Mouse (Mus musculus): ENCODE measurements around the gene Kif21b. TPM values are rescaled to one million over a fixed set of nuclear protein-coding genes. Genes with fewer than 3 reads are reported as not detected.

Gene Kif21b
- polyA plus RNA-seq, 1 experiment from 2014 or later = 10.6 TPM

DNA sequence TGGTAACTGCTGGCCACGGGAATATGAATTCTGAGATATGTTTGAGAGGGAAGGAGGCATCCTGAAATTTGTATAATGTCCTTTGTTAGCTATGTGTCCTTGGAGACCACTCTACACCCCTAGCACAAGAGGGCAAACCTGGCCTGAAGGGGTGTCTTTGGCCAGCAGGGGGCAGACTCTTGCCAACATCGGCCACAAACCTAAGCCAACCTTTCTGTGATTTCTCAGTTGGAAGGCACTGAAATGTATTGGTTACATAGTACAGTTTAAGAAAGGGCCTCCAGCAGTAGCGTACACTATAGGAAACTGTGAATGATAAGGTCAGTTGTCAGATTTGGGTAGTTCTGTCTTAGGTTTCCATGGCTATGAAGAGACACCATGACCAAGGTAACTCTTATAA lies 15.0 kb upstream of the Kif21b start:
- 31% methylated on average over 3 of the region's 3 CpGs for WGBS
- Histone ChIP-seq H3K4me3 (replicated peaks) (no peak overlapping the region), H3K27me3 (peaks cover 3% of the 10 kb centered on the region; the same call in 1 of the 2 replicates), H3K4me2 (no peak overlapping the region), H3K9ac (replicated peaks) (no peak overlapping the region), H3K27ac (no peak overlapping the region), H3K9me3 (no peaks in the 10 kb centered on the region), H3K4me1 (replicated peaks) (peaks cover 29% of the 10 kb centered on the region), H3K36me3 (no peaks in the 10 kb centered on the region)
- ATAC-seq (ENCODE audit: insufficient number of reproducible peaks, insufficient read depth, low FRiP score, low TSS enrichment, low read depth) = no peak

DNA sequence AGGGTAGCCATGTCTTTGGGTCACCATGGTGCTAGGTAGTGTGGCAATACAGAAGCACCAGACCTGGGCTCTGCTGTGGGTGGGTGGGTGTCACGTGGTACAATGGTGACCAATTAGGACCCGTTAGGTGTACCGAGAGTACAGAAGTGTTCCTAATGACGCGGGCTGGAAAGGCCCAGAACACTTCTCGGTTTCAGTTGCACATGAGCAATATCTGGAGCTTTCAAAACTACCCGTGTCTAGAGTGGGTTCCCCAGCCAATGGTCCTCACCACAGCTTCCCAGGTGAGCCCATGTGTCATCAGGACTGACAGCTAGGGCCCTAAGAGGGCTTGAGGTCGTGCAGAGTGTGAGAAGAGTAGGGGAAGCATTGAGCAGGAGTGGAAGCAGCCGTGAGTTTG lies 14.1 kb upstream of the Kif21b start:
- Histone ChIP-seq H3K27ac (no peak overlapping the region), H3K4me3 (replicated peaks) (no peak overlapping the region), H3K4me1 (replicated peaks) (peaks cover 29% of the 10 kb centered on the region), H3K27me3 (peaks cover 3% of the 10 kb centered on the region; the same call in 1 of the 2 replicates), H3K36me3 (no peaks in the 10 kb centered on the region), H3K9me3 (no peaks in the 10 kb centered on the region), H3K4me2 (no peak overlapping the region), H3K9ac (replicated peaks) (no peak overlapping the region)
- 82% methylated on average over 9 of the region's 9 CpGs for WGBS
- no peak for ATAC-seq (ENCODE audit: insufficient number of reproducible peaks, insufficient read depth, low FRiP score, low TSS enrichment, low read depth)

DNA sequence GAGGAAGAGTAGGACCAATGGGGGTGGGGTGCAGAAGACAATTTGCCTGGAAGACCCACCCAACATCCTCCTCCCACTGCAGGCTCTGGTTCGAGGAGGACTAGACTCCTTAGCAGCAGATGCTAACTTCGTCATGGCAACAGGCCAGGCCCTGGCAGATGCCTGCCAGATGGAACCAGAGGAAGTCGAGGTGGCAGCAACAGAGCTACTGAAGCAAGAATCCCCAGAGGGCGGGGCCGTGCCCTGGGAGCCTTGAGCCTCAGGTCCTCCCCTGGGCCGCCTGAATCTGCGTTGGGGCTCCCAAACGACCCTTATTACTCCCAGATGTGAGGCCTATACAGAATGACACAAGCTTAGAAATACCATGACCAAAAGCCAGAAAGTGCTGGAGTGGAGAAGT lies 12.3 kb upstream of the Kif21b start:
- H3K27me3 ChIP-seq = peaks cover 3% of the 10 kb centered on the region; the same call in 1 of the 2 replicates
- no peaks in the 10 kb centered on the region for H3K36me3 ChIP-seq
- peak overlapping the region; percentile 74; the same call in 1 of the 2 replicates for H3K27ac ChIP-seq
- no peak overlapping the region for H3K4me3 ChIP-seq (replicated peaks)
- 18% methylated on average over 8 of the region's 8 CpGs for WGBS
- peaks cover 29% of the 10 kb centered on the region for H3K4me1 ChIP-seq (replicated peaks)
- no peak; the same call in 1 of the 2 replicates for ATAC-seq (ENCODE audit: insufficient number of reproducible peaks, insufficient read depth, low FRiP score, low TSS enrichment, low read depth)
- no peak overlapping the region for H3K9ac ChIP-seq (replicated peaks)
- H3K4me2 ChIP-seq = no peak overlapping the region
- no peaks in the 10 kb centered on the region for H3K9me3 ChIP-seq

DNA sequence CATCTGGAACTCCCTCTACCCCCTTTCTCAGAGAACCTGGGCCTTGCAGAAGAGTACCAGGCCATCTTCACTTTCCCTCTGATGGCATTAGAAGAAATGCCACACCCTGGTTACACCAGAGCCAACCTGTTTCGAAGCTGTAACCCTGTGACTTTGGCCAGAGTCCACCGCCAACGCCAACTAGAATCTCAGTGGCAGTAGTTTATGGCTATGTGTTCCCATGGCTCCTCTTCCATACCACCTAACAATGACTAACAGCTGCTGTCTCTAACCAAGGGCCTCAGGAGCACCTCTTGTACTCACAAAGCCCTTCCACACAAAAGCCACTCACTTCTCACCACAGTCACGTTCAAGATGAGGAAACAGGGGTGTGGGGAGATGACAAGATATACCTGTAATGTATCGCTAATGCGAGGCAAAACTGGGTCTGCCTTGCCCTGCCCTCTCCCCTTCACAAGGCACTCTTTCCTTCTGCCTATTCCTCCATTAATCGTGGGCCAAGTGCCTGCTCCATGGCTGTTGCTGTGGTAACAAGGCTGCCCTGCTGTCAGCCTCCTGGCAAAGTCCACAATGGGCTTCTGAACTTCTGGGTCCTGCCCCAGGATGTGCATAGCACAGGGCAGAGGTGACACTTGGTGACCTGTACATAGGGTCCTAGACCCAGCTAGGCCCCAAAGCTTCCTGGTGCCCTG lies 11.5 kb upstream of the Kif21b start:
- H3K4me2 ChIP-seq = no peak overlapping the region
- 0 out of 2 replicates have a peak overlapping the region, but pooled peaks have one; percentile 9 for H3K9ac ChIP-seq (replicated peaks)
- H3K4me3 ChIP-seq (replicated peaks) = no peak overlapping the region
- peaks cover 3% of the 10 kb centered on the region; the same call in 1 of the 2 replicates for H3K27me3 ChIP-seq
- peaks cover 29% of the 10 kb centered on the region for H3K4me1 ChIP-seq (replicated peaks)
- no peaks in the 10 kb centered on the region for H3K9me3 ChIP-seq
- WGBS = 77% methylated on average over 7 of the region's 7 CpGs
- H3K27ac ChIP-seq = 0 out of 2 replicates have a peak overlapping the region, but pooled peaks have one; percentile 74
- no peaks in the 10 kb centered on the region for H3K36me3 ChIP-seq
- ATAC-seq (ENCODE audit: insufficient number of reproducible peaks, insufficient read depth, low FRiP score, low TSS enrichment, low read depth) = no peak

DNA sequence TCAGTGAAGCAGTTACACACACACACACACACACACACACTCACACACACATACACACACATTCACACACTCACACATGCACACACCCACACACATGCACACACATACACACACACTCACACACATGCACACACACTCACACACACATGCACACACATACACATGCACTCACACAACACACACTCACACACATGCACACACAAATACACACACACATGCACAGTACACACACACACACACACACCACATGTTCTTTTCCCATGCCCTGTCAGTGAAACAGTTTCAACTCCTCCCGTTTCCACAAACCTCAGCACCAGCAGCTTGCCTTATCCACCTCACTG lies 11.0 kb upstream of the Kif21b start:
- peaks cover 29% of the 10 kb centered on the region for H3K4me1 ChIP-seq (replicated peaks)
- no peak overlapping the region for H3K4me2 ChIP-seq
- no peaks in the 10 kb centered on the region for H3K9me3 ChIP-seq
- H3K27me3 ChIP-seq = peaks cover under 1% of the 10 kb centered on the region; the same call in 1 of the 2 replicates
- H3K9ac ChIP-seq (replicated peaks) = 0 out of 2 replicates have a peak overlapping the region, but pooled peaks have one; percentile 9
- no peak for ATAC-seq (ENCODE audit: insufficient number of reproducible peaks, insufficient read depth, low FRiP score, low TSS enrichment, low read depth)
- no peak overlapping the region for H3K27ac ChIP-seq
- H3K36me3 ChIP-seq = no peaks in the 10 kb centered on the region
- 85% methylated on average over 1 of the region's 1 CpGs for WGBS
- H3K4me3 ChIP-seq (replicated peaks) = no peak overlapping the region

DNA sequence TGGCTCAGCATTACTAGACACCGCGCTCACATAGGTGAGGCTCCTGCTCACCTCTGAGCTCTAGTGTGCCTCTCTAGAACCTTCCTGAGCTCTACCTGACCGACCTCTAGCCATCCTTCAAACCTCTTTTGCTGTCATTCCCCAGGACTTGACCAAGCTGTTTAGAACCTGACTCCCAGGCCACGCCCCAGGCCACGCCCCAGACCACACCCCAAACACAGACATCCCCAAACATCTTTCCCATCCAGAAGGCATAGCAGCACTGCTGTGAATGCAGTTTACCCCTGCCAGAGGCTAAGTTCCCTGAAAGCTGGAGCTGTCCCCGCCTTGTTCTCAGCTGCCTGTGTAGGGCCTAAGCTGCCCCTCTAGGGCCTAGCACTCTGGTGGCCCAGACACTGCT lies 10.4 kb upstream of the Kif21b start:
- Histone ChIP-seq H3K36me3 (no peaks in the 10 kb centered on the region), H3K9me3 (no peaks in the 10 kb centered on the region), H3K4me2 (no peak overlapping the region), H3K9ac (replicated peaks) (no peak overlapping the region), H3K27ac (no peak overlapping the region), H3K4me3 (replicated peaks) (no peak overlapping the region), H3K4me1 (replicated peaks) (peaks cover 29% of the 10 kb centered on the region), H3K27me3 (no peaks in the 10 kb centered on the region; the same call in 1 of the 2 replicates)
- no peak for ATAC-seq (ENCODE audit: insufficient number of reproducible peaks, insufficient read depth, low FRiP score, low TSS enrichment, low read depth)
- WGBS = 49% methylated on average over 6 of the region's 6 CpGs

DNA sequence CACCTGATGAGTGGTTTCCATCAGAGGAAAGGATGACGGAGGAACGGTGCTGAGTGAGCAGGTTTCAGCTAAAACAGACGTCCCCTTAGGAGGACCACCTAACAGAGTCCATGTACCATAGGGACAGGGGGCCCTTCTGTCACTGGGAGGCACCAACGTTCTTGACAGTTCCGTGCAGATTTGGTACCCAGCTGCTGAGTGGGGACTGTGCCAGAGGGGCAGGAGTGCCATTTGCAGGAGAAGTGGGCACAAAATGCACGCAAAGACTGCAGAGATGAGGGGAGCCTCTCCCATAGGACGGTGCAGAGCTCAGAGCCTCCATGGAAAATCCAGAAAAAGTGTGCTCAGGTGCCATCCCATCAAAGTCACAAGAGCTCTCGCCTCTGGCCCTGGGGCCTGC lies 9.2 kb upstream of the Kif21b start:
- Histone ChIP-seq H3K27ac (no peak overlapping the region), H3K4me3 (replicated peaks) (no peak overlapping the region), H3K9me3 (no peaks in the 10 kb centered on the region), H3K27me3 (no peaks in the 10 kb centered on the region; the same call in 1 of the 2 replicates), H3K4me2 (no peak overlapping the region), H3K36me3 (no peaks in the 10 kb centered on the region), H3K4me1 (replicated peaks) (peaks cover 35% of the 10 kb centered on the region), H3K9ac (replicated peaks) (no peak overlapping the region)
- WGBS = 84% methylated on average over 8 of the region's 8 CpGs
- no peak for ATAC-seq (ENCODE audit: insufficient number of reproducible peaks, insufficient read depth, low FRiP score, low TSS enrichment, low read depth)

DNA sequence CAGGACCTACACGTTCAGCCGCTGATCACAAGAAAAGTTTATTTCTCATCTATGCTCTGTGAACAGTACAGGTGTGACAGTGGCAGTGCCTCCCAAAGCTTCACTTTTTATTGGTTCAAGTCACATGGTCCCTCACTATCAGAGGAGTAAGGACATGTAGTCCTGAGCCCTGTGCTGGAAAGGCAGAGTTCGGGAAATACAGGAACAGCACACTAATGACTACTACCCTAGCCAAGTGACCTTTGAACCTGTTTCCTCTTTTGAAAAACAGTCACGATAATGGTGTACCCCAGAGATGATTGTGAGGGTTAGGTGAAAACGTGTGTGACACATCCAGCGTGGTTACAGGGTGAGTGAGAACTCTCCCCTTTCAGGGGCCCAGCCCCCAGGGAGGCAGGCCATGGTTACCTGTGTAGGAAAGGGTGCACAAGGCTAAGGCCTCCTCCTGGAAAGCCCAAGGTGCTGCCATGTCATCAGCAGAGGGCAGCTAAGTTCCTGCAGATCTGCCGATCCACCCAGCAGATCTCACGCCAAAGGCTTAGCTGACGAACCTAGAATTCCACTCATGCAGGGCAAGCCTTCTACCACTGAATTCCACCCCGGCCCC lies 4.9 kb upstream of the Kif21b start:
- WGBS = 67% methylated on average over 10 of the region's 10 CpGs
- Histone ChIP-seq H3K36me3 (no peaks in the 10 kb centered on the region), H3K27me3 (no peaks in the 10 kb centered on the region), H3K4me2 (no peak overlapping the region), H3K4me1 (replicated peaks) (peaks cover 37% of the 10 kb centered on the region), H3K9ac (replicated peaks) (no peak overlapping the region), H3K9me3 (no peaks in the 10 kb centered on the region), H3K4me3 (replicated peaks) (no peak overlapping the region), H3K27ac (no peak overlapping the region)
- ATAC-seq (ENCODE audit: insufficient number of reproducible peaks, insufficient read depth, low FRiP score, low TSS enrichment, low read depth) = no peak

DNA sequence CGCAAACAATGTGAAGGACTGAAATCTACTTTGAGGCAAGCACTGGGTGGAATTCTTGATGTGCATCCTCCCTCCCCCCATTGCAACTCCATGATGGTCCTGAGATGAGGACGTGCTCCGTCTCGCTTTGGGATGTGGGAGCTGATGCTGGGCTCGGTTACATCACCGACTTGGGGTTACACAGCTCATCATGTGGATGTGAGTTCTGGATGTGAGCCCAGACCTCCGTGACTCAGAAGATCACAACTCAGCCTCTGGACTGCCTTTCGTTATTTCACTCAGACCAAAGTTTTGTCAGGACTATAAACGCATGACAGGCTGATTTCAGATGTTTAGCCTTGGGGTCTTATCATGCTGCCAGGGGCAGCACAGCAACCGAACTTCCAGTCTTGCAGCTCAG lies 4.3 kb upstream of the Kif21b start:
- peaks cover 37% of the 10 kb centered on the region for H3K4me1 ChIP-seq (replicated peaks)
- H3K9ac ChIP-seq (replicated peaks) = no peak overlapping the region

DNA sequence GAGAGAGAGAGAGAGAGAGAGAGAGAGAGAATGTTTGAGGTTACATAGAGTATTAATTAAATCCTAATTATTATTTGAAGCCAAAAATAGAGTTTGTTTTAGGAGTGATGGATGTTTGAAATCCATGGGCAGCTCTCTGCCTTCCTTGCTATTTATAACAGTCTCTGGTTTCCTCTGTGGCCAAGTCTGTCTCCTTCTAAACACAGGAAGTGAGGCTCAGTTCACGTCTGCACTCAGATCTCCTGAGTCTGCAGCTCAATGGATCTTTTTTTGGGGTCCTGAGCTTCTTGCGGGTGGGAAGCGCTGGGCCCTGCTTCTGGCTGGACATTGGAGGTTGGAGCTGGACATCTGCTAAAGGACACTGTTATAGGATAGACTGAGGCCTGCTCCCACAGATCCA lies 3.3 kb upstream of the Kif21b start:
- 61% methylated on average over 3 of the region's 3 CpGs for WGBS
- H3K4me3 ChIP-seq (replicated peaks) = no peak overlapping the region
- no peak overlapping the region for H3K4me2 ChIP-seq
- no peaks in the 10 kb centered on the region for H3K27me3 ChIP-seq
- H3K4me1 ChIP-seq (replicated peaks) = peaks cover 47% of the 10 kb centered on the region
- peak overlapping the region; percentile 50; the same call in 1 of the 2 replicates for H3K27ac ChIP-seq
- no peak for ATAC-seq (ENCODE audit: insufficient number of reproducible peaks, insufficient read depth, low FRiP score, low TSS enrichment, low read depth)
- no peaks in the 10 kb centered on the region for H3K36me3 ChIP-seq
- no peak overlapping the region for H3K9ac ChIP-seq (replicated peaks)
- H3K9me3 ChIP-seq = no peaks in the 10 kb centered on the region

More for the DNA sequence above, 4.3 kb upstream of the Kif21b start:
- WGBS = 81% methylated on average over 10 of the region's 10 CpGs
- ATAC-seq (ENCODE audit: insufficient number of reproducible peaks, insufficient read depth, low FRiP score, low TSS enrichment, low read depth) = no peak
- H3K4me3 ChIP-seq (replicated peaks) = no peak overlapping the region
- H3K36me3 ChIP-seq = no peaks in the 10 kb centered on the region
- no peaks in the 10 kb centered on the region for H3K9me3 ChIP-seq
- H3K27ac ChIP-seq = no peak overlapping the region
- no peak overlapping the region for H3K4me2 ChIP-seq
- no peaks in the 10 kb centered on the region for H3K27me3 ChIP-seq

DNA sequence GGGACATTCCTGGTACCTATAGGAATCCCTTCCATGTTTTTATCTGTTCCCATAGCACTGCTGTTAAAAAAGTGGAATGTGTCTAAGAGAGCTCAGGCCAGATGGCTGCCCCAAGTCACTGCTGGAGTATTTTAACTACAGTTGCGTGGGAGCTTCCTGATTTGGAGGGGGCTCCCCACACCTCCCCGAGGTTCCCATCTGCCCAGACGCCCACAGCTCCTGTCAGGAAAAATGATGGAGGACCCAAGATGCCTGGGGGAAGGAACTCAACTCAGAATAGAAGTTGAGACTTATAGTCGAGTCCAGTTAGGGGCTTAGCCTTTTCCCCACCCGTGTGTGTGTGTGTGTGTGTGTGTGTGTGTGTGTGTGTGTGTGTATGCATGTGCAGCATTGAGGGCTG lies 2.8 kb upstream of the Kif21b start:
- no peak overlapping the region for H3K4me3 ChIP-seq (replicated peaks)
- H3K36me3 ChIP-seq = no peaks in the 10 kb centered on the region
- peak overlapping the region; percentile 41; the same call in 1 of the 2 replicates for H3K27ac ChIP-seq
- ATAC-seq (ENCODE audit: insufficient number of reproducible peaks, insufficient read depth, low FRiP score, low TSS enrichment, low read depth) = no peak
- WGBS = 35% methylated on average over 5 of the region's 5 CpGs
- H3K4me2 ChIP-seq = no peak overlapping the region
- no peak overlapping the region for H3K9ac ChIP-seq (replicated peaks)
- no peaks in the 10 kb centered on the region for H3K27me3 ChIP-seq
- peaks cover 52% of the 10 kb centered on the region for H3K4me1 ChIP-seq (replicated peaks)
- H3K9me3 ChIP-seq = no peaks in the 10 kb centered on the region
